Mouse (Mus musculus): Measurements from ENCODE around the gene Gm10491. TPM values are rescaled to one million over a fixed set of nuclear protein-coding genes. Genes with fewer than 3 reads are reported as not detected.
A peak's percentile ranks its signal among the peaks of the same experiment; 100 is the strongest.
"Not testable (repeated sequence)": the region's sequence is repeated elsewhere in the genome, so short reads cannot be mapped to it uniquely, and the experiment has no call there.

Gene Gm10491
- polyA plus RNA-seq, 1 experiment from 2014 or later: not detected

GRCm38 (mm10) chrX:7919601-7920383 is 12.2 kb upstream of the Gm10491 start, which contains the start of gene Pcsk1n:
Gene Pcsk1n (plus strand): TSS chrX:7919822.
- H3K9me3 ChIP-seq: peaks cover 9% of the 10 kb centered on the region; the same call in 1 of the 2 replicates
- 0 out of 2 replicates have a peak within 1 kb of the TSS, but pooled peaks have one; percentile 19 for H3K27ac ChIP-seq (replicated peaks)
- peaks cover 66% of the 10 kb centered on the region for H3K27me3 ChIP-seq (replicated peaks; ENCODE audit: low read depth, poor library complexity, severe bottlenecking)
- DNase-seq (ENCODE audit: low spot score): peak; percentile 67
- WGBS: 12% methylated on average over 40 of the region's 40 CpGs
- peak within 1 kb of the TSS; percentile 51 for H3K4me3 ChIP-seq
- no peaks in the 10 kb centered on the region for H3K36me3 ChIP-seq (replicated peaks)
- peaks cover 16% of the 10 kb centered on the region for H3K4me1 ChIP-seq

- H3K9me3 ChIP-seq; DNase-seq (ENCODE audit: low spot score); H3K4me3 ChIP-seq; H3K36me3 ChIP-seq (replicated peaks); H3K27ac ChIP-seq (replicated peaks): not testable (repeated sequence)
- Histone ChIP-seq H3K4me1 (peaks cover 15% of the 10 kb centered on the region), H3K27me3 (replicated peaks; ENCODE audit: low read depth, poor library complexity, severe bottlenecking) (peaks cover 47% of the 10 kb centered on the region)
- 73% methylated on average over 6 of the region's 6 CpGs for WGBS
These were observed 10.3 kb upstream of the Gm10491 start for GRCm38 (mm10) chrX:7917960-7918359.

GRCm38 (mm10) chrX:7915669-7916068 is 8.0 kb upstream of the Gm10491 start:
- H3K4me1 ChIP-seq; H3K36me3 ChIP-seq (replicated peaks); H3K4me3 ChIP-seq; H3K27ac ChIP-seq (replicated peaks); DNase-seq (ENCODE audit: low spot score); H3K9me3 ChIP-seq: not testable (repeated sequence)
- peaks cover 24% of the 10 kb centered on the region for H3K27me3 ChIP-seq (replicated peaks; ENCODE audit: low read depth, poor library complexity, severe bottlenecking)
- 20% methylated on average over 3 of the region's 3 CpGs for WGBS

GRCm38 (mm10) chrX:7910473-7910872 is 2.8 kb upstream of the Gm10491 start:
- H3K4me3 ChIP-seq: no peak overlapping the region
- DNase-seq (ENCODE audit: low spot score): no peak
- no peaks in the 10 kb centered on the region for H3K27me3 ChIP-seq (replicated peaks; ENCODE audit: low read depth, poor library complexity, severe bottlenecking)
- WGBS: 62% methylated on average over 6 of the region's 6 CpGs
- H3K9me3 ChIP-seq: peaks cover 6% of the 10 kb centered on the region; the same call in 1 of the 2 replicates
- no peaks in the 10 kb centered on the region for H3K4me1 ChIP-seq
- peaks cover 21% of the 10 kb centered on the region for H3K36me3 ChIP-seq (replicated peaks)
- H3K27ac ChIP-seq (replicated peaks): no peak overlapping the region

- not testable (repeated sequence) for H3K9me3 ChIP-seq; H3K4me3 ChIP-seq; H3K27me3 ChIP-seq (replicated peaks; ENCODE audit: low read depth, poor library complexity, severe bottlenecking); DNase-seq (ENCODE audit: low spot score); H3K27ac ChIP-seq (replicated peaks); H3K4me1 ChIP-seq
- WGBS: 89% methylated on average over 4 of the region's 4 CpGs
- H3K36me3 ChIP-seq (replicated peaks): peaks cover 25% of the 10 kb centered on the region
These were observed 1.6 kb upstream of the Gm10491 start, which contains the start of gene Gm10490 for GRCm38 (mm10) chrX:7909242-7909641. Gene Gm10490 (plus strand): TSS chrX:7909542.

- Histone ChIP-seq H3K27me3 (replicated peaks; ENCODE audit: low read depth, poor library complexity, severe bottlenecking) (no peaks in the 10 kb centered on the region), H3K36me3 (replicated peaks) (peaks cover 35% of the 10 kb centered on the region), H3K9me3 (peaks cover 6% of the 10 kb centered on the region; the same call in 1 of the 2 replicates), H3K4me1 (no peaks in the 10 kb centered on the region), H3K4me3 (no peak overlapping the region), H3K27ac (replicated peaks) (no peak overlapping the region)
- no peak for DNase-seq (ENCODE audit: low spot score)
- 94% methylated on average over 5 of the region's 5 CpGs for WGBS
These were observed 3.2 kb downstream of the Gm10491 start for GRCm38 (mm10) chrX:7904441-7904840.

- Histone ChIP-seq H3K27me3 (replicated peaks; ENCODE audit: low read depth, poor library complexity, severe bottlenecking) (no peaks in the 10 kb centered on the region), H3K36me3 (replicated peaks) (peaks cover 32% of the 10 kb centered on the region), H3K27ac (replicated peaks) (peak within 1 kb of the TSS; percentile 86), H3K4me1 (0 out of 2 replicates have a peak, but pooled peaks cover 6% of the 10 kb centered on the region), H3K4me3 (peak within 1 kb of the TSS; percentile 68), H3K9me3 (no peaks in the 10 kb centered on the region)
- 15% methylated on average over 62 of the region's 62 CpGs for WGBS
- peak; percentile 87 for DNase-seq (ENCODE audit: low spot score)
These were observed 8.5 kb downstream of the Gm10491 start, which contains the start of the genes Pqbp1 and Timm17b for GRCm38 (mm10) chrX:7898880-7899874. Gene Pqbp1 (minus strand): TSS chrX:7899269. Gene Timm17b (plus strand): TSS chrX:7899357.

GRCm38 (mm10) chrX:7898211-7898610 is 9.4 kb downstream of the Gm10491 start:
- Histone ChIP-seq H3K4me3 (peak overlapping the region; percentile 68), H3K36me3 (replicated peaks) (peaks cover 32% of the 10 kb centered on the region), H3K27ac (replicated peaks) (peak overlapping the region; percentile 86), H3K9me3 (no peaks in the 10 kb centered on the region), H3K27me3 (replicated peaks; ENCODE audit: low read depth, poor library complexity, severe bottlenecking) (no peaks in the 10 kb centered on the region), H3K4me1 (0 out of 2 replicates have a peak, but pooled peaks cover 6% of the 10 kb centered on the region)
- 36% methylated on average over 13 of the region's 13 CpGs for WGBS
- DNase-seq (ENCODE audit: low spot score): no peak

- Histone ChIP-seq H3K4me1 (peaks cover 11% of the 10 kb centered on the region), H3K27me3 (replicated peaks; ENCODE audit: low read depth, poor library complexity, severe bottlenecking) (no peaks in the 10 kb centered on the region), H3K36me3 (replicated peaks) (peaks cover 7% of the 10 kb centered on the region), H3K27ac (replicated peaks) (peak within 1 kb of the TSS; percentile 81), H3K9me3 (no peaks in the 10 kb centered on the region; the same call in 1 of the 2 replicates), H3K4me3 (peak within 1 kb of the TSS; percentile 68)
- peak; percentile 82 for DNase-seq (ENCODE audit: low spot score)
- 13% methylated on average over 49 of the region's 49 CpGs for WGBS
These were observed 23.6 kb downstream of the Gm10491 start, which contains the start of gene Slc35a2 for GRCm38 (mm10) chrX:7883841-7884567. Gene Slc35a2 (plus strand): TSS chrX:7884028.

GRCm38 (mm10) chrX:7879819-7880218 is 27.8 kb downstream of the Gm10491 start:
- 18% methylated on average over 11 of the region's 11 CpGs for WGBS
- Histone ChIP-seq H3K4me3 (peak overlapping the region; percentile 39), H3K36me3 (replicated peaks) (peaks cover 4% of the 10 kb centered on the region), H3K27ac (replicated peaks) (no peak overlapping the region), H3K27me3 (replicated peaks; ENCODE audit: low read depth, poor library complexity, severe bottlenecking) (no peaks in the 10 kb centered on the region), H3K4me1 (peaks cover 17% of the 10 kb centered on the region), H3K9me3 (no peaks in the 10 kb centered on the region; the same call in 1 of the 2 replicates)
- DNase-seq (ENCODE audit: low spot score): peak; percentile 81

- H3K4me1 ChIP-seq: peaks cover 15% of the 10 kb centered on the region
- peaks cover 2% of the 10 kb centered on the region for H3K9me3 ChIP-seq
- peak overlapping the region; percentile 30; the same call in 1 of the 2 replicates for H3K27ac ChIP-seq (replicated peaks)
- peaks cover 16% of the 10 kb centered on the region for H3K36me3 ChIP-seq (replicated peaks)
- WGBS: 22% methylated on average over 21 of the region's 21 CpGs
- peak overlapping the region; percentile 63 for H3K4me3 ChIP-seq
- H3K27me3 ChIP-seq (replicated peaks; ENCODE audit: low read depth, poor library complexity, severe bottlenecking): no peaks in the 10 kb centered on the region
- DNase-seq (ENCODE audit: low spot score): peak; percentile 13
These were observed 29.1 kb downstream of the Gm10491 start for GRCm38 (mm10) chrX:7878495-7878894.

Data from embryonic facial prominence, embryonic 10.5 days (tissue).